Mouse (Mus musculus) heart, adult 2 months (tissue): ENCODE measurements around the gene Rbfox3.

Experiments
- EP300 ChIP-seq: fragments of 200-500 bp; IDR thresholded peaks from 2 replicates; pipeline ENCODE4 v1.6.1; 2011; ENCODE audit warnings: low read depth, low read length, control low read depth; ENCODE audit not compliant: insufficient read depth
- POLR2A ChIP-seq: fragments of 200-500 bp; IDR thresholded peaks from 2 replicates; pipeline ENCODE4 v1.6.1; 2011; ENCODE audit warnings: mild to moderate bottlenecking, low read depth, low read length, control low read depth; ENCODE audit not compliant: insufficient read depth

GRCm38 (mm10) chr11:118653521-118654318 lies 257.7 kb downstream of the Rbfox3 start:
- no peak for TF ChIP-seq EP300
- TF ChIP-seq POLR2A = no peak
